Mouse (Mus musculus) small intestine, adult 2 months (tissue): ENCODE measurements around the gene Plin1. TPM values are rescaled to one million over a fixed set of nuclear protein-coding genes. Genes with fewer than 3 reads are reported as not detected.

ENCODE experiments used
- H3K27ac ChIP-seq: fragments of 200-500 bp; 2 replicates; pipeline ENCODE4 v1.5.1; 2012; ENCODE audit warnings: low read depth, low read length, control low read depth, inconsistent platforms; ENCODE audit not compliant: insufficient read depth
- H3K27me3 ChIP-seq: fragments of 200-500 bp; 2 replicates; pipeline ENCODE4 v1.6.1; 2012; ENCODE audit warnings: mild to moderate bottlenecking, moderate library complexity, low read length, inconsistent platforms; ENCODE audit not compliant: control insufficient read depth, insufficient read depth
- H3K36me3 ChIP-seq: fragments of 200-500 bp; 2 replicates; pipeline ENCODE4 v1.6.1; 2012; ENCODE audit warnings: mild to moderate bottlenecking, low read length, control low read depth, inconsistent platforms; ENCODE audit not compliant: control insufficient read depth, insufficient read depth
- H3K4me1 ChIP-seq: fragments of 200-500 bp; 2 replicates; pipeline ENCODE4 v1.6.1; 2012; ENCODE audit warnings: low read length, inconsistent platforms, mixed read lengths; ENCODE audit not compliant: control insufficient read depth, insufficient read depth, insufficient read length
- H3K4me3 ChIP-seq: fragments of 200-500 bp; 2 replicates; pipeline ENCODE4 v1.5.1; 2012; ENCODE audit warnings: low read depth, mild to moderate bottlenecking, control low read depth, inconsistent platforms, low read length, moderate library complexity
- CTCF ChIP-seq: fragments of 200-500 bp; IDR thresholded peaks from 2 replicates; pipeline ENCODE4 v1.5.1; 2012; ENCODE audit warnings: low read depth, mild to moderate bottlenecking, control low read depth, inconsistent platforms, low read length, moderate library complexity, mixed read lengths; ENCODE audit not compliant: insufficient replicate concordance, insufficient read length; ENCODE audit errors: extremely low read depth
- POLR2A ChIP-seq: fragments of 200-500 bp; IDR thresholded peaks from 2 replicates; pipeline ENCODE4 v1.6.1; 2012; ENCODE audit warnings: low read depth, mild to moderate bottlenecking, control low read depth, inconsistent platforms, low read length, moderate library complexity
- WGBS: fragments of 180-500 bp; shearing (Covaris S2); methylation state at CpG from one replicate; pipeline ENCODE4 v1.1.7; 2018; 5-methylcytosine and 5-hydroxymethylcytosine counted together
- polyA plus RNA-seq: library from polyadenylated mRNA; depleted of rRNA; stranded (reverse); fragments of >200 nt; gene quantifications from 2 replicates; pipeline ENCODE4 v1.2.3, GENCODE M21; 2012

Gene Plin1
- polyA plus RNA-seq, 1 experiment = 1.5 TPM

DNA sequence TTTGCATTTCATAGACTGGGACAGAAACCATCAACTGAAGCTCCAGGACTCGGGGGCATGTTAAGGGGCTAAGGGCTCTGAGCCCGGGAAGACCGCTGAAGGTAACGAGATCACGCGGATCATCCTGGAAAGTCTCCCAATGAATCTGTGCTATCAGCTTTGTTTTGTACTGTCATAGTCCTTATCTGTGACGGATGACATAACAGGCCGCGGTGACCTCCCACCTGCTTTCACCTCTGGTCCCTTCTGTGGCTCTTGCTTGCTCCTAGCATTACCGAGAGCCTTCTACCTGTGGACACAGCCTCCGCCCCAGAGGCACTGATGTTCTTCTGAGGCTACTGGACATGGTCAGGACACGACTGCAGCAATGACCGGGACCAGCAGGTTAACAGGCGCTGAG lies 3.8 kb upstream of the Plin1 start:
- Histone ChIP-seq H3K27ac (no peak overlapping the region), H3K4me3 (no peak overlapping the region), H3K36me3 (peaks cover 20% of the 10 kb centered on the region), H3K27me3 (no peaks in the 10 kb centered on the region), H3K4me1 (peaks cover 16% of the 10 kb centered on the region)
- WGBS = 90% methylated on average over 14 of the region's 14 CpGs
- no peak for TF ChIP-seq CTCF
- no peak for TF ChIP-seq POLR2A

DNA sequence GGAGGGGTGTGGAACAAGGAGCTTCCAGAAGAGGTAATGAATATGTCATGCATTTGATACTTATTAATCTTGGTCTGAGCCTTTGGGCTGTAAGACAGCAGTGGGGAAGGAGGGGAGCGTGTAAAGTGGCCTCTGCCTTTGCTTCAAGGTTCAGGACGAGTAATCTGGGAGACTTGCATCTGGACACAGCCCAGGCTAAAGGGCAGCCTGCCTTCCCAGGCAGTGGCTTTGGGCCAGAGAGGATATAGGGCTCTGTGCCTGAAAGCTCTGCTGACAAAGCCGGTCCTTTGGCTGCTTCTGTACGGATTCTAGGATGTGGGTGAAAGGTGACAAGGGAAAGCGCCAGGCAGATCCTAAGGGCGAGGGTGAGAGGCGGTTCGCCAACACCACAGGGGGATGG lies 1.9 kb upstream of the Plin1 start:
- peaks cover 18% of the 10 kb centered on the region for H3K36me3 ChIP-seq
- no peaks in the 10 kb centered on the region for H3K27me3 ChIP-seq
- peaks cover 16% of the 10 kb centered on the region for H3K4me1 ChIP-seq
- H3K27ac ChIP-seq = peak overlapping the region; percentile 86
- TF ChIP-seq CTCF (no peak), POLR2A (no peak)
- WGBS = 28% methylated on average over 8 of the region's 8 CpGs
- H3K4me3 ChIP-seq = no peak overlapping the region

DNA sequence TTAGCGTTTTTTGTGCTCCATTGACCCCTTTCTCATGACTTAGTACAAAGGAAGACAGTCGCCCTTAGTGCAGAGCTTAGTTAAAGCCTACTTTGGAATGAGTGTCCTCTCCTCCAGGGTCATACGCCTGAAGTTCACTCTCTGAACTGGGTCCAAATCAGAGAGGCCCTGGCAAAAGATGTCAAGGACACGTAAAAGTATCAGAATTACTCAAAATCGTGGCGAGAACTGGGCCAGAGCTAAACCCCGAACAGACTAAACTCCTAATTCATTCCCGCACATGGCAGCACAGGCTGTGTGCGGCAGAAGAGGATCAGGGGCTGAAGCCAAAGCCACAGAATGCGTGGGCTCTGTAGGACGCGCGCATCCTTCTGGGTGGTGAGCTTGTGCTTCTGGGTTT lies 1.3 kb downstream of the Plin1 start:
- H3K27me3 ChIP-seq = no peaks in the 10 kb centered on the region
- H3K4me3 ChIP-seq = no peak overlapping the region
- peaks cover 4% of the 10 kb centered on the region for H3K36me3 ChIP-seq
- TF ChIP-seq POLR2A (no peak), CTCF (no peak)
- peaks cover 16% of the 10 kb centered on the region for H3K4me1 ChIP-seq
- 86% methylated on average over 13 of the region's 13 CpGs for WGBS
- H3K27ac ChIP-seq = no peak overlapping the region

DNA sequence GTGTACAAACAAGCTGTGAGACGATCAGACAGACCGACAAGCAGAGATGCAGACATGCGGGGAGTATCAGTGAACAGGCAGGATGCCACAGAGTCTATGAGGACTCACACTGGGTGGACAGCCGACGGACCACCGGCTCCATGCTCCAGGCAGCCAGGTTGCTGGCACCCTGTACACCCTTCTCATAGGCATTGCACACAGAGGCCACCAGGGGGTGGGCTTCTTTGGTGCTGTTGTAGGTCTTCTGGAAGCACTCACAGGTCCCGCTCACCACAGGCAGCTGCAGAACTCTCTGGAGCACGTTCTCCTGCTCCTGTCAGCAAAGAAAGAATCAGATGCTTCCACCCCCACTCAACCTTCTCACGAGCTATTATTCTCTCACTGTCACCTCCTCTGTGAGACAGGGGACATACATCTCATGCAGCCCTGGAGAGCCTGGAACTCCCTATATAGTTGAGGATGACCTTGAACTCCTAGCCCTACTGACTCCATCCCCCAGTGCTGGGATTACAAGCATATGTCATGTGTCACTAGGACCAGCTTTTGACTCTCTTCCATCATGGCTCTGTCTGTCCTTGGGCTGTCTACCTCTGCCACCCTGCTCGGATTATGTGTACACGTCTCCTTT lies 2.8 kb downstream of the Plin1 start:
- H3K4me1 ChIP-seq = peaks cover 8% of the 10 kb centered on the region
- H3K4me3 ChIP-seq = no peak overlapping the region
- no peak overlapping the region for H3K27ac ChIP-seq
- no peaks in the 10 kb centered on the region for H3K36me3 ChIP-seq
- 62% methylated on average over 11 of the region's 11 CpGs for WGBS
- H3K27me3 ChIP-seq = no peaks in the 10 kb centered on the region
- TF ChIP-seq CTCF = no peak
- no peak for TF ChIP-seq POLR2A

DNA sequence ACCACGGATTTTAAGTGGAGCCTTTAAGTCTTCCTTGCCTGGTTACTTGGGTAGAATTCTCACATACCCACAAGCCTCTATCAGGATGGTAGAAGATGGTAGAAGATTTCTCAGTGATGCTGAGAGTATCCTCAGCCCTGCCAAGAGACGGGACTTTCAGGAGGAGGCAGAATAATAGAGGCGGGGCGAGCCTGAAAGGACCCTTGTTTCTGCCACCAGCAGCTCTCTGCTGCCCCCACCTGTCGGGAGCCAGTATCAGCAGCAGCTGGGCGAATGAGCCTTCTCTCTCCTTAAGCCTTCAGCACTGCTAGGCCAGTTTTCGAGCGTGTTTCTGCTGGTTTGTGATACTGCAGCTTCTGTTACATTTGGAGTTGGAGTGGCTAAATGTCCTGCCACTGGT lies 3.5 kb downstream of the Plin1 start:
- 4% methylated on average over 8 of the region's 8 CpGs for WGBS

DNA sequence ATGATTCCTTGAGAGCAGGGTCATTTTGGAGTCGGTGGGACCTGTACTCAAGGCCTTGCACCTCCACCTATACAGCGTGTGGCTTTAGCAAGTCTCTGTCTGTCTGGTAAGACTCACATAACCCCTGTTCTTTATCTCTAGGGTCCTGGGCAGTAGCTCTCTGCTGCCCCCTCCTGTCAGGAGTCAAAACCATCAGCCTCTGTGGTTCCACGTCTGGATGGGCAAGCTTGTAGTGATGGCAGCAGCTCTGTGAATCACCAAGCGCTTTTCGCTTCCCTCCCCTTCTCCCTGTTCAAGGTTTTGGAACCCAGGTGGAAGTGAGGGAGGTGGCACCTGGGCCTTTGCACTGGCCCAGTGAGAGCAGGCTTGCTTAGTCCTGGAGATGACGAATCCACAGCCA lies 4.5 kb downstream of the Plin1 start:
- WGBS = 41% methylated on average over 6 of the region's 6 CpGs

More for the DNA sequence above, 3.5 kb downstream of the Plin1 start:
- Histone ChIP-seq H3K36me3 (no peaks in the 10 kb centered on the region), H3K27ac (no peak overlapping the region), H3K4me3 (no peak overlapping the region), H3K4me1 (peaks cover 6% of the 10 kb centered on the region; the same call in 1 of the 2 replicates), H3K27me3 (no peaks in the 10 kb centered on the region)
- TF ChIP-seq POLR2A = no peak
- peak; percentile 94 for TF ChIP-seq CTCF

DNA sequence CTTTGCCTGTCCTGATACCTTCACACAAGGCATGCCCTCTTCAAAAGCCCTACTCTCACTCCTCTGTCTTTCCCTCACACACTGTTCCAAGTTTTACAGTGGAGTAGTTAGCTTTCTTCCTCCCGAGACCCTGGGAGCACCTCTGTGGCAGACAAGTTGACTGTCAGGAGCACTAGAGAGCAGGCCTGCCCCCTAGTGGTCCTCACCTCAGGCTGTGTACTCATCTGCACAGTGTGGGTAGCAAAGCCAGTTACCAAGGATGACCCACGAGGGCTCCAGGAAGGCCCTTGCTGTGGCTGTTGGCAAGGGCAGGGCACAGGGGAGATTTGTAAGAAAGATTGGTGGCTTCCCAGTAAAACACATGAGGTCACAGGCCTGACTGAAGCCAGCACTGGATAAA lies 5.6 kb downstream of the Plin1 start:
- Histone ChIP-seq H3K4me1 (no peaks in the 10 kb centered on the region), H3K27ac (no peak overlapping the region), H3K4me3 (no peak overlapping the region), H3K27me3 (no peaks in the 10 kb centered on the region), H3K36me3 (no peaks in the 10 kb centered on the region)
- no peak for TF ChIP-seq POLR2A
- peak; percentile 69; the same call in 1 of the 2 replicates for TF ChIP-seq CTCF
- WGBS = 11% methylated on average over 2 of the region's 2 CpGs

More for the DNA sequence above, 4.5 kb downstream of the Plin1 start:
- Histone ChIP-seq H3K27ac (no peak overlapping the region), H3K27me3 (no peaks in the 10 kb centered on the region), H3K4me3 (no peak overlapping the region), H3K36me3 (no peaks in the 10 kb centered on the region), H3K4me1 (no peaks in the 10 kb centered on the region)
- TF ChIP-seq CTCF (peak; percentile 87; the same call in 1 of the 2 replicates), POLR2A (no peak)
